Mouse (Mus musculus) retina, adult 2 months (tissue): Measurements from ENCODE around the gene Cxcr5.

Source experiments
- DNase-seq: peaks from one replicate; pipeline ENCODE4 v3.0.0-alpha.2; 2012; ENCODE audit warnings: low read depth, low spot score

Cxcr5 gene

GRCm38 (mm10) chr9:44509487-44510354, 52.0 kb downstream of the Cxcr5 start:
- DNase-seq = no peak

GRCm38 (mm10) chr9:44508721-44509486, 52.8 kb downstream of the Cxcr5 start:
- no peak for DNase-seq

GRCm38 (mm10) chr9:44508124-44508619, 53.5 kb downstream of the Cxcr5 start:
- no peak for DNase-seq

- no peak for DNase-seq
These were observed 54.3 kb downstream of the Cxcr5 start for GRCm38 (mm10) chr9:44507345-44507744.

- DNase-seq = no peak
These were observed 55.1 kb downstream of the Cxcr5 start for GRCm38 (mm10) chr9:44506566-44506965.

GRCm38 (mm10) chr9:44505824-44506467, 55.7 kb downstream of the Cxcr5 start:
- DNase-seq = no peak

- no peak for DNase-seq
These were observed 56.5 kb downstream of the Cxcr5 start for GRCm38 (mm10) chr9:44504893-44505823.

GRCm38 (mm10) chr9:44502006-44502405, 59.7 kb downstream of the Cxcr5 start:
- peak; percentile 89 for DNase-seq

GRCm38 (mm10) chr9:44501206-44501879, 60.3 kb downstream of the Cxcr5 start:
- no peak for DNase-seq

- no peak for DNase-seq
These were observed 61.0 kb downstream of the Cxcr5 start for GRCm38 (mm10) chr9:44500638-44501175.

GRCm38 (mm10) chr9:44500163-44500533, 61.5 kb downstream of the Cxcr5 start:
- DNase-seq = no peak

- peak; percentile 73 for DNase-seq
These were observed 62.1 kb downstream of the Cxcr5 start for GRCm38 (mm10) chr9:44499356-44500162.

GRCm38 (mm10) chr9:44498421-44499355, 63.0 kb downstream of the Cxcr5 start:
- DNase-seq = no peak

GRCm38 (mm10) chr9:44497624-44498377, 63.9 kb downstream of the Cxcr5 start:
- no peak for DNase-seq

GRCm38 (mm10) chr9:44496803-44497461, 64.7 kb downstream of the Cxcr5 start:
- no peak for DNase-seq

- no peak for DNase-seq
These were observed 65.8 kb downstream of the Cxcr5 start for GRCm38 (mm10) chr9:44495810-44496344.
